Mouse (Mus musculus) left cerebral cortex, postnatal 4 days (tissue): ENCODE measurements at regions not wholly inside any gene's neighbourhood (a gene's known extent, or its start where the extent isn't known, plus 50 kb on each side); places are given as distances from the start of the nearest gene placed in this dataset.

Source experiments
- DNase-seq: peaks from one replicate; pipeline ENCODE4 v3.0.0-alpha.2; 2022
- intact Hi-C: fragments of 180-260 bp; cut with DNase I; formaldehyde crosslinking; loops from one replicate; pipeline ENCODE4 v1.15.1; 2025

GRCm38 (mm10) chr15:21836110-21836509, 712.7 kb upstream of the Cdh18 start:
- DNase-seq = peak; percentile 32
- intact Hi-C loops = no loop called here

GRCm38 (mm10) chr15:21858540-21858939, 690.3 kb upstream of the Cdh18 start:
- no peak for DNase-seq
- intact Hi-C loops = no loop called here

- DNase-seq = peak; percentile 64
- intact Hi-C loops = no loop called here
These were observed 663.6 kb upstream of the Cdh18 start for GRCm38 (mm10) chr15:21885181-21885580.
